Mouse (Mus musculus) gastrocnemius, postnatal 25 days (tissue): ENCODE data around the gene Mageb18. TPM values are rescaled to one million over a fixed set of nuclear protein-coding genes. Genes with fewer than 3 reads are reported as not detected.
"Not testable (repeated sequence)": the region's sequence is repeated elsewhere in the genome, so short reads cannot be mapped to it uniquely, and the experiment has no call there.

ENCODE experiments used
- DNase-seq: peaks from one replicate; pipeline ENCODE4 v3.0.0; 2022
- long read RNA-seq, 2 experiments: library from polyadenylated mRNA; stranded (forward); transcript quantifications; one replicate each; pipeline ENCODE4 v2.0.0; 2021
- total RNA-seq, 2 experiments: library from RNA; stranded (reverse); gene quantifications; 1 replicate in 1 of 2; 2 replicates in 1 of 2; pipeline ENCODE4 v1.2.3; 2021

Gene Mageb18
- not detected for total RNA-seq
- long read RNA-seq, experiment 1, result 0 reads
- long read RNA-seq, experiment 2, result 0 reads

DNA sequence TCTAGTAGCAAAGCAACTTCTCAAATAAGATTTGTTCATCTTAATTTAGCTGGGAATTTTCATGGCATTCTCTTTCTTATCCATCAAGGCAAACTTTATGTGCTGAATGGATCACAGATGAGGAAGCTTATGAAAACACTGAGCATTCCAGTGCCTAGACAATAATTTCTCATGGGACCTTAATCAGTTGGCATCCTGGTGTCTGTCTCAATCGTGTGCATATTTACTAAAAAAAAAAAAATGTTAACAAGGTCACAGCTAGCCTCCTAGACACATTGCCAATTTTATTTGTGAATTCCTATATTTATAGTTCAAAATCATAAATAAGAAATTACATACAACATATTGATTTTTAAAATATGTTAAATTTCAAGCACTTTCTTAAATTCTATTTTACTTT, at the start of gene Mageb18:
TSS of gene Mageb18 (minus strand) at position 101 of the 400 bp plus-strand sequence.
- no peak for DNase-seq

DNA sequence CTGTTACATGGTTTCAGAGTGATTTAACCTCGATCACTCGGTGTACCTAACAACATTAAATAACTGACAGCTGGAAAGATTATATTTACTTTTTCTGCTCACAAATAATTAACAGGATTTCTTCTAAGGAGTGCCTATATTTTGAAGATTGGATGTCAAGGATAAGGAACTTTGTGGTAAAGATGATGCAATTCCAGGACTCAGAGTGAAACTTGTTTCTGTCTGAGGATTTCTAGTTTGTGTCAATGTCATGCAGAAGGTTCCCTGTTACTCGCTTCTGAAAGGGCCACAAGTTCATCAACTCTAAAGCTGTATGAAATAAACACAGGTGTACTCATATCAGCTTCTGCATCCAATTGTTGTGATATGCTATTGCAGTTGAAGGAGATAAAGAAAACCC, 13.4 kb upstream of the Mageb18 start:
- DNase-seq, result no peak

DNA sequence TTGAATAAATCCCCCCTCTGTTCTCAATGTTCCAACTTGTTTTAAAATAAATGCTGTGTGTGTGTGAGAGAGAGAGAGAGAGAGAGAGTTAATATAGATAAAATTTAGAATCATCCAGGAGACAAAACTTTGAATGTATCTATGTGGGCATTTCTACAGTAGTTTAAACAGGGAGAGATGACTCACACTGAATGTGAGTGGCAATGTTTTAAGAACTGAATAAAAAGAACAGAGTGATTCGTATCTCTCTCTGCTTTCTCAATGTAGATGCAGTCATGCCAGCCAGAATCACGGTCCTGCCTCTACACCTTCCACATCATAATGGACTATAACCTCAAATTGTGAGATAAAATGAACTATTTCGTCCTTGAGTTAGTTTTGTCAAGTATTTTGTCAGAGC, 11.1 kb upstream of the Mageb18 start:
- no peak for DNase-seq

DNA sequence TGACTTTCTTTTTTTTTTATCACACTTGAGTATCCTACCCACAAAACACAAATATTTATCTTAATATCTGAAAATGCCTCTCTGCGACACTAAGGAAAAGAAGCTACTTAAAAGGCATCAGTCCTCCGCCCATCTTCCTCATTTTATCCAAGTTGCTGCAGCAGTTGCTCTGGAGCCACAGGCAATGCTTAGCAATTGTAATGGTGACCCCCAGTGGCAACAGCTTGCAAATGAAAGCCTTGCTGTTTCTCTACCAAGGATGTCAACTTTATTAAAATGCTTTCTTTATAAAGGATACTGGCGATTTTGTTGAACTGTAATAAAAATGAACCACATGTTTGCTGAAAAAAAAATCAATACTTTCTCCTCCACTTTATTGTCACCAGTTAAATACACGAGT, 2.0 kb downstream of the Mageb18 start:
- DNase-seq, result no peak

DNA sequence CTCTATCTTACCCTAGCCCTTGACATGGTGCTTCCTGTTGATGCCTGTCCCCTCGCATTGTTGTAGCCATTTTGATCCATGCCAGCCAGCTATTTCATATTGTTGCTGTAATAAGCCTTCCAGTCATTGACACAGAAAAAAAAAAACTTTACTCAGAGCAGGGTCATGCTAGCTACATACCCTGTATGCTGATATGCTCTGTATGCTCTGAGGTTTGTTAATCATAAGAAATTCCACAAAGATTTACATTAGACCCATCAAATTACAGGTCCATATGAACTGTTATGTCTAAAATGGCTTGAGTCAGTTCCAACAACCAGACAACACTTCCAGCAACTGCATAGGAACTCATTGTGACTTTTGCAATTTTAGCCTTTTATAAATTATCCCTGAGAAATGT, 71.5 kb downstream of the Mageb18 start:
- no peak for DNase-seq

DNA sequence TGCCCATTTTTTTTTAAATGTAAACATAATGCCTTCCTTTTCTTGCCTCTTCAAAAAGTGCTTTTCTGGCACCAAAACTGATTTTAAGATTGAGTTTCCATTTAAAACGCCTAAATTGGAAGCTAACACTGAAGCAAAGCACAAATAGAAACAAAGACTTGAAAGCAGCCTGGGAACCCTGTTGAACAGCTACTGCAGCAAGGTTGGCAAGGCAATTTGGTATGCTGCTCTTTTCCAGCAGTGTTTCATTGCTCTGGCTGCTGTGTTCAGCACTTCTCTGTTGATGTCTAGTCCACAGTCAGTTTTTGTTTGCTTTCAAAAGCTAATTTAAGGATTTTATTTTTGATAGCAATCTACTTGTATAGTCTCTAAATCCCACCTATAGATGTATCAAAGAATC, 101.1 kb downstream of the Mageb18 start:
- no peak for DNase-seq

DNA sequence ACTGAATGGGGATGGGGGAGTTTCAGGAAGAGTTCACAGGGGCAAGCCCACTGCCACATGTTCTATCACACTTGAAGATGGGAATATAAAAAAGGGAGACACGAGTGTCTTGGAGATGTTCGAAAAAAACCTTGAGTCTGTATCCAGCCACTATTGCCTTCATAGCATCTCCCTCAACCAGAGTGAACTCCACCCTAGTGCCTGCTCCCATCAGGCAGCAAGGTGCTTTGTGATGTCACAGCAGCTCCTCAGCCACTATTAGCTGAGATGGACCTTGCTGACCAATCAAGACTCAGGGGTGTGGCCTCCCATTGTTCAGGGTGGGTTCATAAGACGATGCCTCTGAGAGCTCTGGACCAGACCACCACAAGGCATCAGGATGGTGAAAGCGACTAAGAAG, 109.7 kb downstream of the Mageb18 start, which contains the start of gene Gm5941:
TSS of gene Gm5941 (plus strand) at position 301 of the 400 bp plus-strand sequence.
- not testable (repeated sequence) for DNase-seq

DNA sequence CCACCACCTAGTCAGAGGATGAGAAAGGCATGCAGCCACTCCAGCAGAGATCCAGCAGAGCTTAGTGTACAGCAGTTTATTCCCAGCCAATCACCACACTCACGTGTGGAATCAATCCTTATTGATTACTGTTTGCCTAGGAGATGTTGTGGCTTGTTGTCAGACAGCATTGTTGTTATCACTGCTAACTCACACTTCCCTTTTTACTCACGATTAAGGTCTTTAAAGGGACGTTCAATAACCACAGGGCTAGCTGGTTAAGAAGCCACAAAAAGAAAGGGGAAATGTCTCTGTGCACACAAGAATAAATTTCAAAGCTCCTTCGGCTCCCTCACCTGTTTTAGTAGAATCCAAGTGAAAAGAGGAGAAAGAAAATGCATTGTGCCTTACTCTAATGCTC, 134.6 kb downstream of the Mageb18 start:
- DNase-seq, result no peak

DNA sequence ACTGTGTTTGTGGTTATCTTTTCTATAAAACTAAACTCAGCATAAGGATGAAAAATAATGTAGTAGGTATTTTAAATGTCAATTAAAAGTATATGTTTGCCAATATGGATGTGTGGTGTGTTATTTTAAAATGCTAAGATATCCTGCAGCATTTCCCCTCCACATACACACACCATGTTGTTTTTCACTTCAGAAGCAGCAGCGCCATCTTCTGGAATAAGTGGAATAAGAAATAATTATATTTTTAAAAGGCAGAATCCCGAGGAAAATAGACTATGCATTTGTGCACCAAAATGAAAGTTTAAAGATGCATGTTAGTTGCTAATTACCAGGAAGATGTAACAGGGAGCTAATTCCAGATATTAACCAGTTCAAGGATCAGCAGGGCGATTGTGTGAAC, 138.9 kb downstream of the Mageb18 start:
- no peak for DNase-seq

DNA sequence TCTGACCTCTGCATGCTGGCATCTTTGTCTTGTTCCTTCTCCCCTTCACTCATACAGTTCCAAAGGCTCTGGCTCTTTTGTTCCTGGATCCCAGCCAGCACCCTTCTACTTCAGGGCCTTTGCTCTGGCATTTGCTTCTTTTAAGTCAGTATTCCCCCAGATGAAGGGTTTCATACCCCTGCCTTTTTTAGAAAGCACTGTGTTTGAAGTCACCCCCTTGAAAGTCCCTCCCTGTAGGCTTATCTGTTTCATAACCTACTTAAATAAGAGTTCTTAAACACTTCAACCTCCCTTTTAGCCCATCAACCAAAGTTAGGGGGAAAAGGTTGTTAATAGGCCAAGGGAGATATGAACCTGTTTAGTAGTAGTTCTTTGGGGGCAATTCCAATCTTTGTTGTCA, 212.0 kb downstream of the Mageb18 start:
- DNase-seq, result no peak

DNA sequence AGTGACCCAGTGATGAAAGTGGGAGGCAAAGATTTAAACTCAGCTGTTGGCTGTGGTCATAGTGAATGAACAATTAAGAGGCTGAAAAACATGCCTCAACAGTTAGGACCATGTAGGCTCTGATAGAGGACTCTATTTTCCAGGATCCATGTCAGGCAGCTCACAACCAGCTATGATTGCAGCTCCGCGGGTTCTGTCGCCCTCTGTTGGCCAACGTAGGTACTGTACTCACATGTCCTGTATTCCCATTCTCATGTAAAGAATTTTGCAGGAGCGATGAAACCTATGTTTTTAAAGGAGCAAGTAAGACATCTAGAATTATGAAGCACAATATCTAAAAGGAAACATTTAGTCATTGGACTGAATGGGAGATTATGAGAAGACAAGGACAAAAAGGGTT, 256.4 kb downstream of the Mageb18 start:
- DNase-seq, result no peak

DNA sequence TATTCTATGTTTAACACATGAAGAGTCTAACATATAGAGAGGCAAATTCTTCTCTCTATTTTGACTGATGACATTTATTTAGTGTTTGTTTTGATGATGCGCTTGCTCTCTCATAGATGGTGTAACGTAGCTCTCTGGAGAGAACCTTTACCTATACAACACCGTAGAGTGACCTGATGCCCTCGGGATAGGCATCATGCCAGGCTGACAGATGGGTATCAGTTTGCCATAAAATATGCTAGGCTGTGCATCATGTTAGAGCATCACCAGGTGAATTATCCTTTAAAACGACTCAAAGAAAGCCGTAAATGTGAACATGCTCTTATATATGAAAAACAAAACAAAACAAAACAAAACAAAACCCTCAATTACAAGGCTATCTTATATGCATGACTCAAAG, 258.5 kb downstream of the Mageb18 start:
- DNase-seq, result no peak

DNA sequence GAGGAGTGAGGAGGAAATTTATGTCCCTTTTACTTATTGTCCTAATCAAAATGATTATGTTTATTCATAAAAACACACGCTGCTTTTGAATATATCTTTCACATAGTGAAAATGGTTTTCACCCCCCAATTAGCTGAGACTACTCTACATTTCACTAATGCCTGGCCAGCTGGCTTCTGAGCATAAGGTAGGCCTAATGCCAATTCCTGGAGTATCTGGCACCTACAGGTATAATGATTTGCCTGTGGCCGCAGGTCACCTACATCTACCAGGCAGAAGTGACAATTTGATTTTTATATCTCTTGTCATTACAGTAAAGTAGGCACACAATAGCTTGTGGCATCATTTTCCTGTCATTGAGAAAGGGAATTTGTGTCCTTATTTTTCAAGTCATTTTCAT, 259.8 kb downstream of the Mageb18 start:
- no peak for DNase-seq

DNA sequence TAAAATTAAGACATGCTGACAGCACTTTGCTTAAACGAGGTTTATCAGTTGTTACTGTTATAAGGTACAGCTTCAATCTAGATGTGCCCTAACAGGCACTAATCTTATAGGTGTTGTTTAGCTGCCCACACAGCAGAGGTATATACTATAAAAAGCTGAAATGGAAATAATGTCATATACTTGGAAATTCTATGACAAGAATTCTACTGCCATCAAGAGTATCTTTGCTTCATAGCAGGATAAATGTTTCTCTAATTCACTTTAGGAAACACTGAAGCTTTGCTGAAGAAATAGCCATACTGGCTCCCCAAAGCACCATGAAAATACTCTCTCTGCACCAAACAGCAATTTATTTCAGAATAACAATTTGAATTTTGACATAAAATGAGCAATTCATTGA, 265.9 kb downstream of the Mageb18 start:
- DNase-seq, result no peak

DNA sequence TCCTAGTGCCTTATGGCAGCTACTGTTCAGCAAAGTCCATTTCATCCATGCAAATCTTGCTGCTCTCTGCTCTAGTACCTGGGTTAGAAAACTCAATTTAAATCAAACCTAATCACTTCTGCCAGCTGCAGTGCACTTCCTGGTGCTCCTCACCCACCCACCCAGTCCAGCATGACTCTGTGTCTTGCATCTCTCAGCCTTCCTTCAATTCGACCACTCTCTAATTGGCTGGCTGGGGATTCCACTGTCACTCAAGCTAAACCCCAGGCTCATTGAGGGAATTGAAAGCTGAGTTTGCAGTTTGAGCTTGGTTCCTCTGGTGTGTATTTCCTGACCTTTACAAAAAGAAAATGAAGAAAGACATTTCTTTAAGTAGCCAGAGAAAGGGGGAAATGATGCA, 275.8 kb downstream of the Mageb18 start:
- DNase-seq, result no peak

DNA sequence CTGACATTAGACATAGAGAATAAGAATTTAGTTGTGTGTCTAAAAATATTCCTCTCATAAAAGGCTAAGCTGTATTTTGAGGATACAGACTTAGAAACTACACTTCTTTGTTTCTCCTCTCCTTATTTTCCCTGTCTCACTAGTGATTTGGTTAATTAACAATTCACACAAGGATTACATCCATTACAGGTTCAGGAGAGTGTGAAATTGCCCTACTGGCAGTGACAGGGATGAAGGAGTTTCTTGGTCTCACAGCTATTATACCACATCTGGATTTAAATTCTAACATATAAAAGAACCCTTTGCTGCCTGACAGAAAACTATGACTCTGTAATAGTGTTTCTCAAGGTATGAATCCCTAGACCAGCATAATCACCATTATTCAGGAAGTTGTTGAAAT, 318.8 kb downstream of the Mageb18 start:
- DNase-seq, result no peak

Other genes with a start within 250 kb of the Mageb18 start
- not detected for gene Gm5941, start 109.6 kb downstream of the Mageb18 start, total RNA-seq